Mouse (Mus musculus) myocyte (in vitro differentiated cells): ENCODE data around the gene Pnliprp1.

Experiments used
- CEBPB ChIP-seq: IDR thresholded peaks from 2 replicates; pipeline ENCODE4 v1.6.1; 2011; ENCODE audit warnings: mild to moderate bottlenecking, moderate library complexity; ENCODE audit not compliant: poor library complexity, insufficient read depth, severe bottlenecking
- E2F4 ChIP-seq: IDR thresholded peaks from one replicate; pipeline ENCODE4 v1.6.1; 2011; ENCODE audit warnings: mild to moderate bottlenecking, control low read depth, moderate library complexity; ENCODE audit not compliant: insufficient read depth
- MAX ChIP-seq: IDR thresholded peaks from one replicate; pipeline ENCODE4 v1.6.1; 2011; ENCODE audit warnings: low read depth, mild to moderate bottlenecking, control low read depth
- MYOD1 ChIP-seq, 3 experiments: IDR thresholded peaks; one replicate each; pipeline ENCODE4 v1.6.1; 2011; ENCODE audit warnings: control low read depth in 2 of 3, low read depth in 2 of 3, mild to moderate bottlenecking in 2 of 3, moderate library complexity in 1 of 3; ENCODE audit not compliant: insufficient read length in 2 of 3, control insufficient read depth in 1 of 3
- MYOG ChIP-seq, 3 experiments: IDR thresholded peaks; one replicate each; pipeline ENCODE4 v1.6.1; 2011; ENCODE audit warnings: control low read depth in 2 of 3, low read depth in 2 of 3, mild to moderate bottlenecking in 2 of 3; ENCODE audit not compliant: insufficient read length in 2 of 3, control insufficient read depth in 1 of 3, insufficient read depth in 1 of 3
- POLR2A ChIP-seq: IDR thresholded peaks from one replicate; pipeline ENCODE4 v1.6.1; 2011; ENCODE audit warnings: low read depth, mild to moderate bottlenecking, control low read depth, moderate library complexity; ENCODE audit not compliant: insufficient read length
- POLR2AphosphoS2 ChIP-seq: IDR thresholded peaks from one replicate; pipeline ENCODE4 v1.6.1; 2011; ENCODE audit warnings: low read depth, control low read depth; ENCODE audit not compliant: insufficient read length
- REST ChIP-seq: IDR thresholded peaks from one replicate; pipeline ENCODE4 v1.6.1; 2011; ENCODE audit warnings: mild to moderate bottlenecking, control low read depth, moderate library complexity; ENCODE audit not compliant: insufficient read depth, insufficient read length
- SRF ChIP-seq: IDR thresholded peaks from one replicate; pipeline ENCODE4 v1.6.1; 2011; ENCODE audit warnings: low read depth; ENCODE audit not compliant: control insufficient read depth, insufficient read length
- TCF12 ChIP-seq: IDR thresholded peaks from one replicate; pipeline ENCODE4 v1.6.1; 2011; ENCODE audit warnings: mild to moderate bottlenecking, control low read depth; ENCODE audit not compliant: poor library complexity, insufficient read depth, severe bottlenecking
- TCF3 ChIP-seq: IDR thresholded peaks from one replicate; pipeline ENCODE4 v1.6.1; 2011; ENCODE audit warnings: low read depth, control low read depth; ENCODE audit not compliant: insufficient read length
- USF1 ChIP-seq: IDR thresholded peaks from one replicate; pipeline ENCODE4 v1.6.1; 2011; ENCODE audit warnings: low read depth, mild to moderate bottlenecking, control low read depth, moderate library complexity

GRCm38 (mm10) chr19:58783938-58784337 lies 55.3 kb downstream of the Pnliprp1 start:
- no peak for TF ChIP-seq E2F4
- no peak for TF ChIP-seq POLR2A
- no peak for TF ChIP-seq USF1
- TF ChIP-seq CEBPB, result no peak
- TF ChIP-seq POLR2AphosphoS2, result no peak
- no peak for TF ChIP-seq MYOG (IDR thresholded peaks at IDR 0.05; ENCODE audit: control insufficient read depth in 1 of 3, insufficient read depth in 1 of 3, insufficient read length in 2 of 3, low read depth in 2 of 3)
- TF ChIP-seq SRF, result no peak
- TF ChIP-seq MAX, result no peak
- TF ChIP-seq TCF3, result no peak
- TF ChIP-seq TCF12, result no peak
- no peak for TF ChIP-seq REST
- no peak for TF ChIP-seq MYOD1 (IDR thresholded peaks at IDR 0.05; ENCODE audit: control insufficient read depth in 1 of 3, insufficient read length in 2 of 3, low read depth in 2 of 3)
